Mouse (Mus musculus): ENCODE measurements around the gene Rtf1. TPM values are rescaled to one million over a fixed set of nuclear protein-coding genes. Genes with fewer than 3 reads are reported as not detected.

The Rtf1 gene
- total and polyA plus RNA-seq, 2 experiments from 2014 or later, result 33.5 to 68.6 TPM

DNA sequence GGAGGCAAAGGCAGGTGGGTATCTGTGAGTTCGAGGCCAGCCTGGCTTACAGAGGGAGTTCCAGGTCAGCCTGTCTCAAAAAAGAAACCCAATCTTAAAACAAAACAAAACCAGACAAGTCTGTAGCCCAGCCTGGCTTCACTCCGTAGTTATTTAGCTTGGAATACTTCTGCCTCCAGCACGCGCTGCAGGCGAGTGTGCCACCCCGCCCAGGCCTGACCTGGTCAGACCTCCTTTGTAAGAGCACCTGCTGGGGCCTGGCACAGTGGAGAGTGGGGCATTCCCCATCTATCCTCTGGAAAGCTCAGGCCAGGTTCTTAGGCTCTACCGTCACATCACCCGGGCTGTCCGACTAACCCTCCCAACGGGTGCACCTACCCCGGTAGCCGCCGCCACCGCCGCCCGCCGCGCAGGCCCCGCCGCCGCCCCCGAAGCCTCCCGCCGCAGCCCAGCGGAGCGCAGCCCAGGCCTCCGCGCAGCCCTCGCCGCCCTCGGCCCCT lies 82.8 kb downstream of the Rtf1 start:
- ATAC-seq (peak; percentile 60), DNase-seq (peak; percentile 7)
- no peak for TF ChIP-seq CTCF (IDR thresholded peaks at IDR 0.05; ENCODE audit: low read depth)
- Histone ChIP-seq H3K27me3 (ENCODE audit: insufficient read depth, low read length) (peaks cover 29% of the 10 kb centered on the region), H3K9ac (peak overlapping the region; percentile 47), H3K4me1 (ENCODE audit: insufficient read depth) (peaks cover 5% of the 10 kb centered on the region; the same call in 1 of the 2 replicates), H3K36me3 (ENCODE audit: insufficient read depth) (no peaks in the 10 kb centered on the region), H3K4me2 (ENCODE audit: low read depth) (peak overlapping the region; percentile 100), H3K27ac (ENCODE audit: low read depth, low read length) (no peak overlapping the region), H3K4me3 (ENCODE audit: low read depth, low read length) (peak overlapping the region; percentile 58), H3K9me3 (ENCODE audit: low read length) (no peaks in the 10 kb centered on the region)
- WGBS, result 4% methylated on average over 24 of the region's 31 CpGs

DNA sequence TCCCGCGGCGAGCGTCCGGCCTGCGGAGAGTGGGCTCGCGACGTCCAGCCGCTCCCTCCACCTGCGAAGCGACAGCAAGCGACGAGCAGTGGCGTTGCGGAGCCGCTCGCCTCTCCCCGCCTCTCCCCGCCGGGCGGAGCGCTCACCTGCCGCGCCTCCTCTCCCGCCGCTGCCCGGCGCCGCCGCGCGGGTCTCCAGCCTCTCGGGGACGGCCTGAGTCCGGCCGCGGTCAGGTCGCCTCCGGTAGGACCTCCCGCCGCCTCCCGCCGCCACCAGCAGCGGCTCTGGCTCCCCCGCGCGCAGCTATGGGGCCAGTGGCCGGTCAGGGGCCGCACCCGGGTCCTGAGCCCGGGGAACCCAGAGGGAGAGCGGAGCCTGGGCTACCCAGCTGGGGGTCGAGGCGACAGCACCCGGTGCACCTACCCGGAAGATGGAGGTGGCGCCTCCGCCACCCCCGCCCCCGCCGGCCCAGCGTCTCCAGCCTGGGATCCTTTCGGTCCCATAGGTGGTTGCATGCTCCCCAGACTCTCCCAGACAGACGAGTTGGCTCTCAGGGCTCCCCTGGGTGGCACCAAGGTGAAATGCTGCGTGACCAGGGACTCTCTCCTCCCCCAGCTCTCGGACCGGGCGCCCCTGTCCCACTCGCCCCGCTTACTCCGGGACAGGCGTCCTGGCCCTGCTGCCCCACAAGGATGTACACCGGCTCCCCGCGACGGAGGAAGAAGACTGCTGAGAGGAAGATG lies 83.4 kb downstream of the Rtf1 start:
- peak; percentile 15 for DNase-seq
- Histone ChIP-seq H3K4me3 (ENCODE audit: low read depth, low read length) (peak overlapping the region; percentile 58), H3K4me1 (ENCODE audit: insufficient read depth) (peaks cover 5% of the 10 kb centered on the region; the same call in 1 of the 2 replicates), H3K27me3 (ENCODE audit: insufficient read depth, low read length) (peaks cover 29% of the 10 kb centered on the region), H3K4me2 (ENCODE audit: low read depth) (peak overlapping the region; percentile 100), H3K9ac (peak overlapping the region; percentile 47), H3K9me3 (ENCODE audit: low read length) (no peaks in the 10 kb centered on the region), H3K36me3 (ENCODE audit: insufficient read depth) (no peaks in the 10 kb centered on the region; the same call in 1 of the 2 replicates), H3K27ac (ENCODE audit: low read depth, low read length) (no peak overlapping the region)
- ATAC-seq, result peak; percentile 30
- TF ChIP-seq CTCF (IDR thresholded peaks at IDR 0.05; ENCODE audit: low read depth), result no peak
- WGBS, result under 1% methylated on average over 64 of the region's 77 CpGs

GRCm38 (mm10) chr2:119758844-119759835 lies 84.3 kb downstream of the Rtf1 start:
- Histone ChIP-seq H3K9me3 (ENCODE audit: low read length) (no peaks in the 10 kb centered on the region), H3K27me3 (ENCODE audit: insufficient read depth, low read length) (peaks cover 29% of the 10 kb centered on the region), H3K4me2 (ENCODE audit: low read depth) (peak overlapping the region; percentile 100), H3K9ac (peak overlapping the region; percentile 31), H3K4me3 (ENCODE audit: low read depth, low read length) (peak overlapping the region; percentile 58), H3K36me3 (ENCODE audit: insufficient read depth) (peaks cover 8% of the 10 kb centered on the region; the same call in 1 of the 2 replicates), H3K4me1 (ENCODE audit: insufficient read depth) (peaks cover 5% of the 10 kb centered on the region; the same call in 1 of the 2 replicates), H3K27ac (ENCODE audit: low read depth, low read length) (no peak overlapping the region)
- ATAC-seq, result no peak
- TF ChIP-seq CTCF (IDR thresholded peaks at IDR 0.05; ENCODE audit: low read depth), result no peak
- DNase-seq, result peak; percentile 5
- 7% methylated on average over 44 of the region's 44 CpGs for WGBS

- 20% methylated on average over 9 of the region's 9 CpGs for WGBS
- Histone ChIP-seq H3K27ac (ENCODE audit: low read depth, low read length) (no peak within 1 kb of the TSS), H3K9me3 (ENCODE audit: low read length) (no peaks in the 10 kb centered on the region), H3K4me3 (ENCODE audit: low read depth, low read length) (0 out of 2 replicates have a peak within 1 kb of the TSS, but pooled peaks have one; percentile 58), H3K4me2 (ENCODE audit: low read depth) (no peak within 1 kb of the TSS), H3K36me3 (ENCODE audit: insufficient read depth) (peaks cover 15% of the 10 kb centered on the region; the same call in 1 of the 2 replicates), H3K27me3 (ENCODE audit: insufficient read depth, low read length) (peaks cover 29% of the 10 kb centered on the region), H3K4me1 (ENCODE audit: insufficient read depth) (peaks cover 5% of the 10 kb centered on the region; the same call in 1 of the 2 replicates), H3K9ac (no peak within 1 kb of the TSS)
- ATAC-seq (no peak), DNase-seq (no peak)
- no peak for TF ChIP-seq CTCF (IDR thresholded peaks at IDR 0.05; ENCODE audit: low read depth)
Observed at GRCm38 (mm10) chr2:119760251-119760650, 85.4 kb downstream of the Rtf1 start, which contains the start of gene Ltk. Gene Ltk (minus strand): TSS chr2:119760431.

DNA sequence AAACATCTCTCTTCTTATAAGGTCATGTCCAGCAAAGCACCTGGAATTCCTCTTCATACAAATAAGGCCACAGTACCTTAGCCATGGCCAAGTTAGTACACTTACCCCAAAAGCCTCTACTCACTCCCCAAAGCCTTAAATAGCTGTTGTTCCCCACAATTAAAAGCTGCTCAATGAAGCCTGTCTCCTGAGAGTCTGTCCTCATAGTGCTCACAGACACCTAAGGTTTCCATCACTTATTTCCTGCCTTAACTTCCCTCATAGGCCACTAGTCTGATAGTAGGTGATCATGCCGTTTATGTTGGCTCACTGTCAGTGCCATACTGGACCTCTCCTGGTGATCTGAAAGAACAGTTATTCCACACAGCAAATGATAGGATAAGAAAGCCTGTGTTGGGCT lies 87.4 kb downstream of the Rtf1 start:
- Histone ChIP-seq H3K36me3 (ENCODE audit: insufficient read depth) (peaks cover 22% of the 10 kb centered on the region; the same call in 1 of the 2 replicates), H3K9ac (no peak overlapping the region), H3K4me2 (ENCODE audit: low read depth) (no peak overlapping the region), H3K27ac (ENCODE audit: low read depth, low read length) (no peak overlapping the region), H3K9me3 (ENCODE audit: low read length) (no peaks in the 10 kb centered on the region), H3K4me3 (ENCODE audit: low read depth, low read length) (no peak overlapping the region), H3K27me3 (ENCODE audit: insufficient read depth, low read length) (peaks cover 22% of the 10 kb centered on the region), H3K4me1 (ENCODE audit: insufficient read depth) (peaks cover 5% of the 10 kb centered on the region; the same call in 1 of the 2 replicates)
- WGBS, result 67% methylated on average over 1 of the region's 1 CpGs
- ATAC-seq (no peak), DNase-seq (no peak)
- TF ChIP-seq CTCF (IDR thresholded peaks at IDR 0.05; ENCODE audit: low read depth), result no peak

DNA sequence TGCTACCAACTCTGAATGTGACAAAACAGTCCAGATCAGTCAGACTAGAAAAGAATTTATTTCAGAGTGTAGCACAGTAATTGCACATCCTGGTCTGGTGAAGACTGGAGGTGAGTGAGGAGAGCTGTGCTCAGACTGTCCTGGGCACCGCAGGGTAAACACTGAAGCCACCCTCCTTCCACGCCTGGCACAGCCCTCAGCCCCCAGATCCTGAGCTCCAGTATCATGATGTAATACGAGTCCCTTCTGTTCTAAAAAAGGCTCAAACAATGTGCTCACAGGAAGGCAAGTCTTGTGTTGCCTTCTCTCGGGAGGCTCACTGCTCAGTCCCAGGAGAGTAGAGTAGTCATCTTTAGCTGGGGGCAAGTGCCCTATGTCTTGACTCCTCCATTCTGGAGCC lies 89.1 kb downstream of the Rtf1 start:
- H3K27ac ChIP-seq (ENCODE audit: low read depth, low read length), result no peak overlapping the region

More for the DNA sequence above, 89.1 kb downstream of the Rtf1 start:
- 58% methylated on average over 4 of the region's 4 CpGs for WGBS
- Histone ChIP-seq H3K27me3 (ENCODE audit: insufficient read depth, low read length) (peaks cover 8% of the 10 kb centered on the region), H3K36me3 (ENCODE audit: insufficient read depth) (peaks cover 32% of the 10 kb centered on the region; the same call in 1 of the 2 replicates), H3K4me2 (ENCODE audit: low read depth) (no peak overlapping the region), H3K4me3 (ENCODE audit: low read depth, low read length) (no peak overlapping the region), H3K9ac (no peak overlapping the region), H3K4me1 (ENCODE audit: insufficient read depth) (peaks cover under 1% of the 10 kb centered on the region; the same call in 1 of the 2 replicates), H3K9me3 (ENCODE audit: low read length) (no peaks in the 10 kb centered on the region)
- DNase-seq (no peak), ATAC-seq (no peak)
- TF ChIP-seq CTCF (IDR thresholded peaks at IDR 0.05; ENCODE audit: low read depth), result no peak

Measured in forebrain, postnatal 0 days (tissue).